Mouse (Mus musculus) stomach, postnatal 0 days (tissue): ENCODE data around the gene Gatd1. TPM values are rescaled to one million over a fixed set of nuclear protein-coding genes. Genes with fewer than 3 reads are reported as not detected.
A peak's percentile ranks its signal among the peaks of the same experiment; 100 is the strongest.

Source experiments
- ATAC-seq: fragments of 200-750 bp; cut with Nextera tagmentation; 2 replicates; pipeline ENCODE4 v1.8.0; 2017; ENCODE audit not compliant: low FRiP score, low TSS enrichment
- DNase-seq: peaks from one replicate; pipeline ENCODE4 v3.0.0-alpha.2; 2016; ENCODE audit warnings: low spot score
- H3K27ac ChIP-seq: fragments of 300-500 bp; sonication (generic); replicated peaks from 2 replicates; pipeline ENCODE4 v1.5.1; 2014; ENCODE audit warnings: mild to moderate bottlenecking, control low read depth
- H3K27me3 ChIP-seq: fragments of 300-500 bp; sonication (generic); 2 replicates; pipeline ENCODE4 v1.6.1; 2014; ENCODE audit warnings: low read length; ENCODE audit not compliant: control insufficient read depth, insufficient read depth
- H3K36me3 ChIP-seq: fragments of 300-500 bp; sonication (generic); 2 replicates; pipeline ENCODE4 v1.6.1; 2014; ENCODE audit warnings: low read length, mixed read lengths; ENCODE audit not compliant: control insufficient read depth, insufficient read depth
- H3K4me1 ChIP-seq: fragments of 300-500 bp; sonication (generic); replicated peaks from 2 replicates; pipeline ENCODE4 v1.6.1; 2014; ENCODE audit warnings: antibody characterized with exemption; ENCODE audit not compliant: control insufficient read depth, insufficient read depth
- H3K4me2 ChIP-seq: fragments of 300-500 bp; sonication (generic); replicated peaks from 2 replicates; pipeline ENCODE4 v1.6.1; 2014; ENCODE audit warnings: low read depth, mild to moderate bottlenecking, control low read depth, moderate library complexity
- H3K4me3 ChIP-seq: fragments of 300-500 bp; sonication (generic); 2 replicates; pipeline ENCODE4 v1.5.1; 2014; ENCODE audit warnings: low read depth, low read length, control low read depth
- H3K9ac ChIP-seq: fragments of 300-500 bp; sonication (generic); 2 replicates; pipeline ENCODE4 v1.6.1; 2014; ENCODE audit warnings: mild to moderate bottlenecking, low read length, control low read depth, mixed read lengths
- H3K9me3 ChIP-seq: fragments of 300-500 bp; sonication (generic); 2 replicates; pipeline ENCODE4 v1.6.1; 2016; ENCODE audit warnings: low read length; ENCODE audit not compliant: control insufficient read depth
- CTCF ChIP-seq: IDR thresholded peaks from 2 replicates; pipeline ENCODE4 v1.5.1; 2016; ENCODE audit warnings: antibody characterized with exemption, low read depth, mild to moderate bottlenecking, moderate library complexity
- EP300 ChIP-seq: optimal IDR thresholded peaks from 2 replicates; pipeline ENCODE3; 2016; ENCODE audit warnings: antibody characterized with exemption
- WGBS: fragments of 180-500 bp; shearing (Covaris S2); extraction: QIAGEN DNeasy Blood & Tissue Kit; methylation state at CpG from one replicate; pipeline ENCODE4 v1.1.7; 2014; 5-methylcytosine and 5-hydroxymethylcytosine counted together
- polyA plus RNA-seq: library from polyadenylated mRNA; unstranded; fragments of >200 nt; fragmentation: Nextera tagmentation; extraction: Ambion mirVana; gene quantifications from 2 replicates; pipeline ENCODE4 v1.2.1, GENCODE M21; 2015

The Gatd1 gene
- polyA plus RNA-seq, 1 experiment from 2014 or later = 33.8 TPM

DNA sequence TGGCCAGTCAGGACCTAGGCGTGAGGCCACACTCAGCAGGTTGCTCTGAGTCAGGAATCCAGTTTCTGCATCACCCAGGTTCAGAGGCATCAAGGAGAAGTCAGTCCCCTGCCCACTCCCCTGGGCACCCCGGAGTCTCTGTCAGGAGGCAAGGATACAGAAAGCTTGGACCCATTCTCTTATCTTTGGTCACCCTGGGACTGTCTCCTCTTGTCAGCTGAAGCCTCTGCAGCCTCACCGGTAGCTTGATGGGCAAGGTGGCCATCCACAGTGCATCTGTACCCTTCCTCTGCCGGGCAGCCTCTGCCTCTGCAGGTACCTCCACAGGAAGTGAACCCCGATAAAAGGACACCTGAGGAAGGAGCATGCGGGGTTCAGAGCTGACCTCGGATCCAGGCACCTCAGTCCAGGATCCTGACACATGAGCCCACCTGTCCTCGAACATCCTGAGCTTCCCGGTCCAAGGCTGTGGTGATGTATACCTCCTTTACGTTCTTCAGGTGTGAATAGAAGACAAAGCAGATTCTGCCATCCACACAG is 25.3 kb upstream of the Gatd1 start:
- no peaks in the 10 kb centered on the region for H3K9me3 ChIP-seq
- TF ChIP-seq CTCF = no peak
- TF ChIP-seq EP300 = no peak
- 93% methylated on average over 10 of the region's 10 CpGs for WGBS
- H3K9ac ChIP-seq = no peak overlapping the region
- H3K27ac ChIP-seq = no peak overlapping the region
- ATAC-seq (no peak), DNase-seq (no peak)
- H3K27me3 ChIP-seq = no peaks in the 10 kb centered on the region
- H3K4me1 ChIP-seq = peaks cover 9% of the 10 kb centered on the region
- no peak overlapping the region for H3K4me3 ChIP-seq
- H3K36me3 ChIP-seq = no peaks in the 10 kb centered on the region
- no peak overlapping the region for H3K4me2 ChIP-seq

DNA sequence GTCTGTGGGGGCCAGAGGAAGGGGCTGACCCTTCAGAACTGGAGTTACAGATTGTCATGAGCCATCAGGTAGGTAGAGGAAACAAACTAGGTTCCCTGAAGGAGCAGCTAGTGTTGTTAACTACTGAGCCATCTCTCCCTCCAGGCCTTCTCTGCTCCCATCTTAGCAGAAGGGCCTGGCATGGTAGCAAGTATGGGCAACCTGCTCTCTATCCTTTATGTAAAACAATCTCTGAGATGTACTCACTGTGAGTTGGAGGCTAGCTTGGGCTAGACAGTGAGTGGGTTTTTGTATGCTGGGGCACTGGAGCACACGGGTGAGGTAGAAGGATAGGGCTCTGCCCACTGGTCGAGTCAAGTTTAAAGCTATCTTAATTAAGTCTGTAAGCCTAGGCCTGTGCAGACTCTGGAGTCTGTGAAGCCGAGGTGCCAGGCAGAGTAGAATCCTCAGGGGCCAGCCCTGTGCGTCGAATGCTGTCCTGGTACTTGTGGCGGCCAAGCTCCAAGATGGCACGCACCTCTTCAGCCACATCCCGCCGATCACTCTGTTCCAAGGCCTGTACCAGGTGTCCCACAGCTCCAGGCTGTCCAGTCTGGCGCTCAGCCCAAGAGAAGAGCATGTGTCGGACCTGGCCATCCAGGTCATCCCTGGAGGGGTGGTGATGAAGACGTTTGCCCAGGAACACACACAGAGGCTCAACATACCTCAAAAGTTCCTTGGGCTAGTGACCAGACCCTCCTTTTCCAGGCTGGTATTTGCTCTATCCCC is 24.4 kb upstream of the Gatd1 start:
- WGBS = 90% methylated on average over 12 of the region's 12 CpGs
- no peak overlapping the region for H3K9ac ChIP-seq
- H3K27me3 ChIP-seq = no peaks in the 10 kb centered on the region
- 0 out of 2 replicates have a peak, but pooled peaks cover 2% of the 10 kb centered on the region for H3K36me3 ChIP-seq
- no peak overlapping the region for H3K4me3 ChIP-seq
- TF ChIP-seq CTCF (no peak), EP300 (no peak)
- ATAC-seq (no peak), DNase-seq (no peak)
- H3K9me3 ChIP-seq = no peaks in the 10 kb centered on the region
- H3K27ac ChIP-seq = no peak overlapping the region
- H3K4me2 ChIP-seq = no peak overlapping the region
- peaks cover 9% of the 10 kb centered on the region for H3K4me1 ChIP-seq

DNA sequence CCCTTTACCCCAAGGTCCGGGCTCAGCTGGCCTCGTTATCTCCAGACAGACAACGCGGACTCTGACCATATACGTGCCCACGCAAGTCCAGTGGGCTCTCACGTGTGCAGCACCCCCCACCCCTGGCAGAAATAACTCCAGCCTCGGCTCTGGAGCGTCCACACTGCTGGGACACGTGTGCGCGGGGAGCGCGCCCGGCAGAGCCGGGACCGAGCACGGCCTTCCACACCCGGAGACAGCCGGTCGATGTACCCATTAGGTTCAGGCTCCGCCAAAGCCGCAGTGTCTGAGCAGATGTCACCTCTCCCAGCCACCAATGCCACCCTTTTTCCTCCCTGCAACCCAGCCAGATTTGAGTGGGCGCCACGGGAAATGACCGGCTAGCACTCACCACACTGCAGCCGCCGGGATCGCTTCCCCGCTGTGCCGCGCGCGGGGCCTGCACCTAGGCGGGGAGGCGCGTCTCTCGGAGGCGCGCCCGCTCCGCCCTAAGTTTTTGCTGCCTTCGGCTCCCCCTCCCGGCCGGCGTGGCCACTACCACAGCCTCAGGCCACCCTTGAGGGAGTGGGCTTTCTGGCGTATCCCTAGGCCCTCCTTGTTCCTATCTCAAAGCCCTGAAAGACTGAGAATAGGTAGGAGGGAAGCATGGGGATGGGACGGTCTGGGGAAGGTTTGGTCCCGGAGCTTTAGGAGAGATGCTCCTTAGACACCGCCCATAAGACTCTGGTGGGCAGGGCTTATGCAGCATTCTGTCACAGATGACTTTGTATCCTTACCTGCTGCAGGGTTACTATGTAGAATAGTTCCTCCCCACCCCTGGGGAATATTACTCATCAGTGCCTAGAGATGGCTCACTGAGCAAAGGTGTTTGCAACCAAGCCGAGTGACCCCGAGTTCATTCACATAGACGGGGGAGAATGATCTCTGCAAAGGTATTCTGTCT is 23.5 kb upstream of the Gatd1 start, which contains the start of gene Slc25a22:
Gene Slc25a22, minus strand, starts transcription at position 715 of the 943 bp plus-strand sequence.
- peak; percentile 86 for DNase-seq

DNA sequence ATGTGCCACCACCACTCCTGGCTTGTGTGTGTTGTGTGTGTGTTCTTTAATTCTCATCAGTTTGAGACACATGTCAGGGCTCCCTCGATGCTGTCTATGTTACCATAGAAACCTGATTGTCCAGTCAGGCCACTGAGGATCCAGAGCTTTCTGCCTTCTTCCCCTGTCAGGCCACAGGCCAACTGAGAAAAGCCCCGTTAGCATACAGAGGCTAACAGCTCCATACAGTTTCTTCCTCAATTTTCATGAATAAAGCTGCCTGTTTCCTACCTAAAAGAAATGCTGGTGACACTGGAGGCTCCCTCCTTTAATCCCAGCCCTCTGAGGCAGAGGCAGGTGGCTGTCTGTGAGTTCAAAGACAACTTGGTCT is 22.6 kb upstream of the Gatd1 start:
- DNase-seq = no peak
- peaks cover 5% of the 10 kb centered on the region; the same call in 1 of the 2 replicates for H3K4me1 ChIP-seq

More for the DNA sequence above, 23.5 kb upstream of the Gatd1 start, which contains the start of gene Slc25a22:
- Histone ChIP-seq H3K4me1 (peaks cover 5% of the 10 kb centered on the region; the same call in 1 of the 2 replicates), H3K4me2 (peak within 1 kb of the TSS; percentile 90), H3K4me3 (peak within 1 kb of the TSS; percentile 67), H3K36me3 (0 out of 2 replicates have a peak, but pooled peaks cover 5% of the 10 kb centered on the region), H3K9me3 (no peaks in the 10 kb centered on the region), H3K9ac (peak within 1 kb of the TSS; percentile 76), H3K27ac (peak within 1 kb of the TSS; percentile 67), H3K27me3 (no peaks in the 10 kb centered on the region)
- peak; percentile 82 for TF ChIP-seq CTCF
- no peak for TF ChIP-seq EP300
- ATAC-seq = peak; percentile 80
- 5% methylated on average over 52 of the region's 53 CpGs for WGBS

DNA sequence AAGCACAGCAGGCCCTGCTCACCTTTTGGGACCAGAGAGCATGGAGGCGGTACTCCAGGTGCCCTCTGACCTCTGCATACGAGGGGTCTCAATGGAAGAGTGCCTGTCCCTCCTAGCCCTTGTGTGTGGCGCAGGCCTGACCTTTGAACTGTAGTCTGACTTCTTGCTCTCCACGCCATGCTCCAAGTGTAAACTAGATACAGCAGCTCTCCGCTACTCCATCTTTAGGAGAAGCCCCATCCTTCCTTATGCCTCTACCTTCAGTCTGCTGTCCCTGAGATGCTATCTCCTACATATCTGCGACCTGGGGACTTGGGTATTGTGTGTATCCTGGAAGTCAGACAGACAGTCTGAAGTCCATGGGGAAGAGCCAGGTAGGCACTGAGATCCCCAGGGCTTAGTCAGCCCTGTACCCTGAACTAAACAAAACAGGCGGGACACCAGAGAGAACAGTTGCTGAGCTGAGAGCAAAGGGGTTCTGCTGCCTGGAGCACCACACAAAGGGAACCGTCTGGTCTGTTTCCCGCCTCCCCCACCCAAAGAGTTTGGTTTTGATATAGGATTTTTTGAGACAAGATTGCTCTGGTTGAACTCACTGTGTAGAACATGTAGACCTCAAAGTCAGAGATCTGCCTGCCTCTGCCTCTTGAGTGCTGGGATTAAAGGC is 22.1 kb upstream of the Gatd1 start:
- H3K4me2 ChIP-seq = peak overlapping the region; percentile 71
- no peaks in the 10 kb centered on the region for H3K27me3 ChIP-seq
- ATAC-seq (no peak), DNase-seq (no peak)
- 83% methylated on average over 9 of the region's 9 CpGs for WGBS
- 0 out of 2 replicates have a peak overlapping the region, but pooled peaks have one; percentile 31 for H3K9ac ChIP-seq
- H3K27ac ChIP-seq = peak overlapping the region; percentile 53; the same call in 1 of the 2 replicates
- peaks cover 5% of the 10 kb centered on the region; the same call in 1 of the 2 replicates for H3K4me1 ChIP-seq
- no peak for TF ChIP-seq CTCF
- TF ChIP-seq EP300 = no peak
- H3K9me3 ChIP-seq = no peaks in the 10 kb centered on the region
- peaks cover 11% of the 10 kb centered on the region; the same call in 1 of the 2 replicates for H3K36me3 ChIP-seq
- no peak overlapping the region for H3K4me3 ChIP-seq

More for the DNA sequence above, 22.6 kb upstream of the Gatd1 start:
- no peaks in the 10 kb centered on the region for H3K27me3 ChIP-seq
- H3K27ac ChIP-seq = no peak overlapping the region
- peak overlapping the region; percentile 76; the same call in 1 of the 2 replicates for H3K9ac ChIP-seq
- no peak for ATAC-seq
- peak overlapping the region; percentile 67 for H3K4me3 ChIP-seq
- peaks cover 10% of the 10 kb centered on the region; the same call in 1 of the 2 replicates for H3K36me3 ChIP-seq
- peak overlapping the region; percentile 90 for H3K4me2 ChIP-seq
- H3K9me3 ChIP-seq = no peaks in the 10 kb centered on the region
- TF ChIP-seq EP300 = no peak
- TF ChIP-seq CTCF = no peak
- WGBS = 50% methylated on average over 2 of the region's 2 CpGs
